Mouse (Mus musculus): ENCODE measurements around the gene Otud7b. TPM values are rescaled to one million over a fixed set of nuclear protein-coding genes. Genes with fewer than 3 reads are reported as not detected.
A peak's percentile ranks its signal among the peaks of the same experiment; 100 is the strongest.
"Not testable (repeated sequence)": the region's sequence is repeated elsewhere in the genome, so short reads cannot be mapped to it uniquely, and the experiment has no call there.

The Otud7b gene
- polyA plus RNA-seq, 1 experiment from 2014 or later: 7.7 TPM

- ATAC-seq (ENCODE audit: low read depth): no peak
- no peaks in the 10 kb centered on the region for H3K36me3 ChIP-seq (ENCODE audit: control insufficient read depth, insufficient read depth)
- H3K27ac ChIP-seq (ENCODE audit: low read length): no peak overlapping the region
- no peak overlapping the region for H3K9ac ChIP-seq (ENCODE audit: low read depth, low read length)
- H3K4me3 ChIP-seq (ENCODE audit: low read depth, low read length): no peak overlapping the region
- no peaks in the 10 kb centered on the region; the same call in 1 of the 2 replicates for H3K27me3 ChIP-seq (ENCODE audit: control insufficient read depth, insufficient read depth, low read depth, low read length)
- H3K9me3 ChIP-seq (replicated peaks; ENCODE audit: control insufficient read depth, low read length): no peaks in the 10 kb centered on the region
- H3K4me1 ChIP-seq (ENCODE audit: control insufficient read depth, low read depth, low read length): peaks cover 13% of the 10 kb centered on the region
- no peak overlapping the region for H3K4me2 ChIP-seq (ENCODE audit: low read depth, low read length)
- WGBS (ENCODE audit: insufficient replicate concordance): 59% methylated on average over 12 of the region's 12 CpGs
These were observed 64.3 kb downstream of the Otud7b start for GRCm38 (mm10) chr3:96168466-96169158.

- no peaks in the 10 kb centered on the region for H3K27me3 ChIP-seq (ENCODE audit: control insufficient read depth, insufficient read depth, low read depth, low read length)
These were observed 65.9 kb downstream of the Otud7b start for GRCm38 (mm10) chr3:96170276-96170675.

GRCm38 (mm10) chr3:96170976-96171545 is 66.7 kb downstream of the Otud7b start:
- Histone ChIP-seq H3K9me3 (replicated peaks; ENCODE audit: control insufficient read depth, low read length) (no peaks in the 10 kb centered on the region), H3K4me1 (ENCODE audit: control insufficient read depth, low read depth, low read length) (peaks cover 15% of the 10 kb centered on the region), H3K27ac (ENCODE audit: low read length) (peak overlapping the region; percentile 97), H3K9ac (ENCODE audit: low read depth, low read length) (peak overlapping the region; percentile 89), H3K4me3 (ENCODE audit: low read depth, low read length) (peak overlapping the region; percentile 93), H3K36me3 (ENCODE audit: control insufficient read depth, insufficient read depth) (peaks cover 18% of the 10 kb centered on the region), H3K4me2 (ENCODE audit: low read depth, low read length) (peak overlapping the region; percentile 86), H3K27me3 (ENCODE audit: control insufficient read depth, insufficient read depth, low read depth, low read length) (no peaks in the 10 kb centered on the region)
- ATAC-seq (ENCODE audit: low read depth): no peak
- WGBS (ENCODE audit: insufficient replicate concordance): 36% methylated on average over 10 of the region's 10 CpGs

More at GRCm38 (mm10) chr3:96170276-96170675, 65.9 kb downstream of the Otud7b start:
- H3K4me1 ChIP-seq (ENCODE audit: control insufficient read depth, low read depth, low read length): peaks cover 15% of the 10 kb centered on the region
- H3K4me2 ChIP-seq (ENCODE audit: low read depth, low read length): no peak overlapping the region
- H3K36me3 ChIP-seq (ENCODE audit: control insufficient read depth, insufficient read depth): peaks cover 12% of the 10 kb centered on the region
- H3K9me3 ChIP-seq (replicated peaks; ENCODE audit: control insufficient read depth, low read length): no peaks in the 10 kb centered on the region
- WGBS (ENCODE audit: insufficient replicate concordance): 71% methylated on average over 4 of the region's 4 CpGs
- no peak for ATAC-seq (ENCODE audit: low read depth)
- H3K9ac ChIP-seq (ENCODE audit: low read depth, low read length): no peak overlapping the region
- H3K27ac ChIP-seq (ENCODE audit: low read length): no peak overlapping the region; the same call in 1 of the 2 replicates
- no peak overlapping the region for H3K4me3 ChIP-seq (ENCODE audit: low read depth, low read length)

- H3K4me1 ChIP-seq (ENCODE audit: control insufficient read depth, low read depth, low read length): peaks cover 15% of the 10 kb centered on the region
- H3K4me2 ChIP-seq (ENCODE audit: low read depth, low read length): peak overlapping the region; percentile 86
- ATAC-seq (ENCODE audit: low read depth): peak; percentile 7; the same call in 1 of the 2 replicates
- WGBS (ENCODE audit: insufficient replicate concordance): 15% methylated on average over 18 of the region's 18 CpGs
- peak overlapping the region; percentile 89 for H3K9ac ChIP-seq (ENCODE audit: low read depth, low read length)
- peaks cover 24% of the 10 kb centered on the region for H3K36me3 ChIP-seq (ENCODE audit: control insufficient read depth, insufficient read depth)
- H3K9me3 ChIP-seq (replicated peaks; ENCODE audit: control insufficient read depth, low read length): no peaks in the 10 kb centered on the region
- peak overlapping the region; percentile 97 for H3K27ac ChIP-seq (ENCODE audit: low read length)
- no peaks in the 10 kb centered on the region for H3K27me3 ChIP-seq (ENCODE audit: control insufficient read depth, insufficient read depth, low read depth, low read length)
- H3K4me3 ChIP-seq (ENCODE audit: low read depth, low read length): peak overlapping the region; percentile 93
These were observed 67.4 kb downstream of the Otud7b start for GRCm38 (mm10) chr3:96171583-96172196.

- under 1% methylated on average over 57 of the region's 58 CpGs for WGBS (ENCODE audit: insufficient replicate concordance)
- ATAC-seq (ENCODE audit: low read depth): peak; percentile 95
- peak within 1 kb of the TSS; percentile 93 for H3K4me3 ChIP-seq (ENCODE audit: low read depth, low read length)
- H3K27ac ChIP-seq (ENCODE audit: low read length): peak within 1 kb of the TSS; percentile 97
- H3K36me3 ChIP-seq (ENCODE audit: control insufficient read depth, insufficient read depth): peaks cover 28% of the 10 kb centered on the region
- no peaks in the 10 kb centered on the region for H3K27me3 ChIP-seq (ENCODE audit: control insufficient read depth, insufficient read depth, low read depth, low read length)
- peak within 1 kb of the TSS; percentile 89 for H3K9ac ChIP-seq (ENCODE audit: low read depth, low read length)
- no peaks in the 10 kb centered on the region for H3K9me3 ChIP-seq (replicated peaks; ENCODE audit: control insufficient read depth, low read length)
- peak within 1 kb of the TSS; percentile 86 for H3K4me2 ChIP-seq (ENCODE audit: low read depth, low read length)
- H3K4me1 ChIP-seq (ENCODE audit: control insufficient read depth, low read depth, low read length): peaks cover 15% of the 10 kb centered on the region
These were observed 68.2 kb downstream of the Otud7b start, which contains the start of gene Sf3b4 for GRCm38 (mm10) chr3:96172197-96173178. Gene Sf3b4, plus strand, starts transcription at chr3:96172332.

GRCm38 (mm10) chr3:96173185-96173584 is 68.9 kb downstream of the Otud7b start:
- Histone ChIP-seq H3K9ac (ENCODE audit: low read depth, low read length) (peak overlapping the region; percentile 89), H3K4me1 (ENCODE audit: control insufficient read depth, low read depth, low read length) (peaks cover 15% of the 10 kb centered on the region), H3K36me3 (ENCODE audit: control insufficient read depth, insufficient read depth) (peaks cover 29% of the 10 kb centered on the region), H3K4me3 (ENCODE audit: low read depth, low read length) (peak overlapping the region; percentile 93), H3K27me3 (ENCODE audit: control insufficient read depth, insufficient read depth, low read depth, low read length) (no peaks in the 10 kb centered on the region), H3K4me2 (ENCODE audit: low read depth, low read length) (peak overlapping the region; percentile 86), H3K9me3 (replicated peaks; ENCODE audit: control insufficient read depth, low read length) (no peaks in the 10 kb centered on the region), H3K27ac (ENCODE audit: low read length) (peak overlapping the region; percentile 97; the same call in 1 of the 2 replicates)
- 21% methylated on average over 7 of the region's 7 CpGs for WGBS (ENCODE audit: insufficient replicate concordance)
- ATAC-seq (ENCODE audit: low read depth): no peak

- not testable (repeated sequence) for H3K4me2 ChIP-seq (ENCODE audit: low read depth, low read length); H3K4me3 ChIP-seq (ENCODE audit: low read depth, low read length); ATAC-seq (ENCODE audit: low read depth); H3K9me3 ChIP-seq (replicated peaks; ENCODE audit: control insufficient read depth, low read length); H3K9ac ChIP-seq (ENCODE audit: low read depth, low read length); H3K27me3 ChIP-seq (ENCODE audit: control insufficient read depth, insufficient read depth, low read depth, low read length); H3K27ac ChIP-seq (ENCODE audit: low read length)
- peaks cover 29% of the 10 kb centered on the region for H3K36me3 ChIP-seq (ENCODE audit: control insufficient read depth, insufficient read depth)
- peaks cover 15% of the 10 kb centered on the region for H3K4me1 ChIP-seq (ENCODE audit: control insufficient read depth, low read depth, low read length)
- WGBS (ENCODE audit: insufficient replicate concordance): 88% methylated on average over 4 of the region's 4 CpGs
These were observed 69.7 kb downstream of the Otud7b start for GRCm38 (mm10) chr3:96174042-96174441.

GRCm38 (mm10) chr3:96175251-96175650 is 70.9 kb downstream of the Otud7b start:
- H3K9me3 ChIP-seq (replicated peaks; ENCODE audit: control insufficient read depth, low read length): no peaks in the 10 kb centered on the region
- no peak overlapping the region for H3K4me2 ChIP-seq (ENCODE audit: low read depth, low read length)
- H3K4me3 ChIP-seq (ENCODE audit: low read depth, low read length): no peak overlapping the region
- ATAC-seq (ENCODE audit: low read depth): no peak
- peaks cover 15% of the 10 kb centered on the region for H3K4me1 ChIP-seq (ENCODE audit: control insufficient read depth, low read depth, low read length)
- no peak overlapping the region for H3K9ac ChIP-seq (ENCODE audit: low read depth, low read length)
- H3K27me3 ChIP-seq (ENCODE audit: control insufficient read depth, insufficient read depth, low read depth, low read length): no peaks in the 10 kb centered on the region
- WGBS (ENCODE audit: insufficient replicate concordance): 89% methylated on average over 6 of the region's 6 CpGs
- peaks cover 29% of the 10 kb centered on the region for H3K36me3 ChIP-seq (ENCODE audit: control insufficient read depth, insufficient read depth)
- H3K27ac ChIP-seq (ENCODE audit: low read length): no peak overlapping the region
